Mouse (Mus musculus) T-helper 1 cell (primary cell): ENCODE results near the gene Nabp2.

Experiments used
- in situ Hi-C: fragments of 300-600 bp; cut with MboI, MseI; formaldehyde crosslinking; loops from one replicate; pipeline ENCODE4 v1.15.1; 2025; ENCODE audit warnings: high pct_unique_total_duplicates

Gene Nabp2

GRCm38 (mm10) chr10:128388941-128389340 lies 22.4 kb downstream of the Nabp2 start:
- in situ Hi-C loops, result loop anchor here (5.0 kb wide), 1 partner anchor 48 kb away; no protein-coding TSS in a partner anchor

GRCm38 (mm10) chr10:128385902-128386301 lies 25.4 kb downstream of the Nabp2 start:
- in situ Hi-C loops, result loop anchor here (5.0 kb wide), 1 partner anchor 51 kb away; no protein-coding TSS in a partner anchor

- in situ Hi-C loops, result no loop called here
These were observed 28.8 kb downstream of the Nabp2 start for GRCm38 (mm10) chr10:128382482-128382881.

GRCm38 (mm10) chr10:128380565-128380964 lies 30.7 kb downstream of the Nabp2 start:
- in situ Hi-C loops, result no loop called here

- in situ Hi-C loops, result no loop called here
These were observed 32.0 kb downstream of the Nabp2 start for GRCm38 (mm10) chr10:128379260-128379659.

- in situ Hi-C loops, result no loop called here
These were observed 32.8 kb downstream of the Nabp2 start for GRCm38 (mm10) chr10:128378462-128378861.

GRCm38 (mm10) chr10:128377940-128378448 lies 33.3 kb downstream of the Nabp2 start:
- in situ Hi-C loops, result no loop called here

- in situ Hi-C loops, result no loop called here
These were observed 33.9 kb downstream of the Nabp2 start for GRCm38 (mm10) chr10:128377222-128377939.

GRCm38 (mm10) chr10:128376455-128377211 lies 34.7 kb downstream of the Nabp2 start, which contains the start of gene Ankrd52:
Gene Ankrd52 (plus strand): TSS chr10:128377115.
- in situ Hi-C loops, result no loop called here

GRCm38 (mm10) chr10:128376099-128376454 lies 35.2 kb downstream of the Nabp2 start:
- in situ Hi-C loops, result no loop called here

GRCm38 (mm10) chr10:128374393-128374792 lies 36.9 kb downstream of the Nabp2 start:
- in situ Hi-C loops, result no loop called here

- in situ Hi-C loops, result no loop called here
These were observed 38.1 kb downstream of the Nabp2 start for GRCm38 (mm10) chr10:128372989-128373748.

GRCm38 (mm10) chr10:128372142-128372541 lies 39.1 kb downstream of the Nabp2 start:
- in situ Hi-C loops, result no loop called here

GRCm38 (mm10) chr10:128370601-128371000 lies 40.7 kb downstream of the Nabp2 start:
- in situ Hi-C loops, result no loop called here

GRCm38 (mm10) chr10:128370021-128370420 lies 41.3 kb downstream of the Nabp2 start:
- in situ Hi-C loops, result no loop called here

- in situ Hi-C loops, result no loop called here
These were observed 41.7 kb downstream of the Nabp2 start for GRCm38 (mm10) chr10:128369599-128369998.

GRCm38 (mm10) chr10:128369218-128369543 lies 42.1 kb downstream of the Nabp2 start:
- in situ Hi-C loops, result no loop called here

GRCm38 (mm10) chr10:128368402-128369217 lies 42.7 kb downstream of the Nabp2 start, which contains the start of gene Coq10a:
Gene Coq10a (minus strand): TSS chr10:128368997.
- in situ Hi-C loops, result no loop called here

- in situ Hi-C loops, result no loop called here
These were observed 43.3 kb downstream of the Nabp2 start for GRCm38 (mm10) chr10:128367899-128368401.

- in situ Hi-C loops, result no loop called here
These were observed 48.7 kb downstream of the Nabp2 start for GRCm38 (mm10) chr10:128362568-128362967.

- in situ Hi-C loops, result no loop called here
These were observed 49.5 kb downstream of the Nabp2 start for GRCm38 (mm10) chr10:128361836-128362235.
